Mouse (Mus musculus) CD4-positive naive resting alpha-beta T cell, adult 57 days (primary cell): ENCODE measurements around the gene Mmp21. TPM values are rescaled to one million over a fixed set of nuclear protein-coding genes. Genes with fewer than 3 reads are reported as not detected.

Experiments
- total RNA-seq: library from RNA; stranded (reverse); gene quantifications from one replicate; pipeline ENCODE4 v1.2.4, GENCODE M21; 2023

The Mmp21 gene
- 0.21 TPM for total RNA-seq

DNA sequence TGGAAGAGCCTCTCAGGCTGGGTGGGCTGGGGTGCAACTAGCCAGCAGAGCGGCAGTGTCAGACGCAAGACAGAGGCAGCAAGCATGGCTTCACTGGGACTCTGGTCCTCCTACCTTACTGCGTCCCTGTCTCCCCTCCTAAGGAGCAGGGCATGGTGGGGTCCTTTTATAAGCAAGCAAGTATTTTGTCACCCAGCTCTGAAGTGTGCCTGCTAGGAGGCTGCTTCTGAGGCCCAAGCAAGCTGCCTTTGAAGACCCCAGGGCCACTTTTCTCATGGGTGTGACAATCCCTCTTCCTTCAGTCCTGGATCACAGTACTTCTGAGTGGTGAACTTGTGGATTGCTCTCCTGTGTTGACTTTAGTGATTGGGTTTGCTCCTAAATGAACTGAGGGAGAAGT, at the start of gene Mmp21:
Gene Mmp21 (minus strand): TSS at position 101 of the 400 bp plus-strand sequence.

DNA sequence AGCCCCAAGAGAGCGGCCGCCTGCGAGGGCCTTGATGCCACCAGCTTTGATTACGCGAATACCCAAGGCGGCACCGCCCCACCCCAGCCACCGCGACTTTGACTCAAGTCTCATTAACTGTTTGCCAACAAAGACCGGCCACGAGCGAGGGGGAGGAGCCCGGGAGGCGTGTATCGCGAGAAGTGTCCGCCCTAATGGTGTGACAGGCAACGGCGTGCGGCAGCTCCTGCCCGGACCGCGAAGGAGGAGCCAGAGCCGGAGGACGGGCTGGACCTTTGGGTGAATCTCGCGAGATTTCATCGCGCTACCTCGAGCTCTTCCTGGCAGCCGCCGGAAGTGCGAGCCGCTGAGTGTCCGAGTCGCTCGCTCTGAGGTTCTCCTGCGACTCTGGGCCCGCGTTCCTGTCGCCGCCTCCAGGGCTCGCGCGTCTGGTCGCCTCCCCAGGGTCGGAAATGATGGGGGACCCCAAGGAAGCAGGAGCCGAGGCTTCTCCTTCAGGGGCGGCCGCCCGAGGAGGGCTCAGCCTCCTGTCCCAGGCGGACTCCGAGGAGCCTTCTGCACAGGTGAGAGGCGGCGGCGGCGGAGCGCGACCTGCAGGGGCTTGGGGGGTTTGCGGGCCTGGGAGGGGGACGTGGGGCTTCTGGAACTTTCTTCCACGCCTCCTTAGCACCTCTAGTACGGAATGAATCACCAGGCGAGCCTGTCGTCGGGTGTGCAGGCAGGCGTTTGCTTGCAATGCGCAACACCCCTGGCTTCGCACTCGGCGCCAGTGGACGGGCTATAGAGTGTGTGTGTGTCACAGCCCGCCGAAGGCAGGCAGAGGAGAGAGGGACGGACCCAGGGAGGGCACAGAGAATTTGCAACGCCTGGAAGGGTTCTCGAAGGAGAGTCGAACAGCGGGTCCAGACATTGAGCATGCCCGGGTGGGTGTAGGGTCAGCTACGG, 42.2 kb downstream of the Mmp21 start, which contains the start of gene Edrf1:
Gene Edrf1 (plus strand): TSS at position 183 of the 945 bp plus-strand sequence.

Other genes with a start within 250 kb of the Mmp21 start
- not detected for gene Tex36, start 77.9 kb downstream of the Mmp21 start, total RNA-seq
- 53.6 TPM for gene Edrf1, start 42.5 kb downstream of the Mmp21 start, total RNA-seq
- 66.8 TPM for gene Bccip, start 29.3 kb upstream of the Mmp21 start, total RNA-seq
- 13.4 TPM for gene Uros, start 30.0 kb upstream of the Mmp21 start, total RNA-seq
- not detected for gene Fank1, start 96.8 kb upstream of the Mmp21 start, total RNA-seq
- gene Dhx32, start 102.7 kb upstream of the Mmp21 start, total RNA-seq, result 18.0 TPM